Mouse (Mus musculus): Measurements from ENCODE around the gene Macc1. TPM values are rescaled to one million over a fixed set of nuclear protein-coding genes. Genes with fewer than 3 reads are reported as not detected.

The Macc1 gene
- total RNA-seq, 2 experiments from 2014 or later = 0.08 TPM; not detected in 1

GRCm38 (mm10) chr12:119386650-119387049 is 72.6 kb downstream of the Macc1 start:
- DNase-seq (ENCODE audit: low spot score in 2 of 2) = no peak

GRCm38 (mm10) chr12:119387925-119388324 is 73.9 kb downstream of the Macc1 start:
- no peak for DNase-seq (ENCODE audit: low spot score in 2 of 2)

GRCm38 (mm10) chr12:119390192-119390684 is 76.2 kb downstream of the Macc1 start:
- no peak for DNase-seq (ENCODE audit: low spot score in 2 of 2)

- no peak for DNase-seq (ENCODE audit: low spot score in 2 of 2)
These were observed 84.1 kb downstream of the Macc1 start for GRCm38 (mm10) chr12:119398046-119398659.

GRCm38 (mm10) chr12:119402273-119402672 is 88.2 kb downstream of the Macc1 start:
- no peak for DNase-seq (ENCODE audit: low spot score in 2 of 2)

GRCm38 (mm10) chr12:119402796-119403195 is 88.7 kb downstream of the Macc1 start:
- no peak for DNase-seq (ENCODE audit: low spot score in 2 of 2)

- no peak for DNase-seq (ENCODE audit: low spot score in 2 of 2)
These were observed 90.7 kb downstream of the Macc1 start for GRCm38 (mm10) chr12:119404810-119405209.

- no peak for DNase-seq (ENCODE audit: low spot score in 2 of 2)
These were observed 96.5 kb downstream of the Macc1 start for GRCm38 (mm10) chr12:119410522-119410921.

- no peak for DNase-seq (ENCODE audit: low spot score in 2 of 2)
These were observed 96.9 kb downstream of the Macc1 start for GRCm38 (mm10) chr12:119410956-119411355.

GRCm38 (mm10) chr12:119411982-119412381 is 97.9 kb downstream of the Macc1 start:
- DNase-seq (ENCODE audit: low spot score in 2 of 2) = no peak

GRCm38 (mm10) chr12:119415900-119416299 is 101.8 kb downstream of the Macc1 start:
- no peak for DNase-seq (ENCODE audit: low spot score in 2 of 2)

- no peak for DNase-seq (ENCODE audit: low spot score in 2 of 2)
These were observed 111.7 kb downstream of the Macc1 start for GRCm38 (mm10) chr12:119425749-119426148.

- DNase-seq (ENCODE audit: low spot score in 2 of 2) = no peak
These were observed 112.3 kb downstream of the Macc1 start for GRCm38 (mm10) chr12:119426182-119426886.

GRCm38 (mm10) chr12:119426887-119427204 is 112.8 kb downstream of the Macc1 start:
- peak; percentile 32 to 77 for DNase-seq (ENCODE audit: low spot score in 2 of 2)

- no peak for DNase-seq (ENCODE audit: low spot score in 2 of 2)
These were observed 126.7 kb downstream of the Macc1 start for GRCm38 (mm10) chr12:119440720-119441119.

- DNase-seq (ENCODE audit: low spot score in 2 of 2) = no peak
These were observed 136.0 kb downstream of the Macc1 start for GRCm38 (mm10) chr12:119450116-119450515.

GRCm38 (mm10) chr12:119451232-119451631 is 137.2 kb downstream of the Macc1 start:
- DNase-seq (ENCODE audit: low spot score in 2 of 2) = no peak

- peak in 1 of 2 experiments; percentile 7 for DNase-seq (ENCODE audit: low spot score in 2 of 2)
These were observed 140.0 kb downstream of the Macc1 start for GRCm38 (mm10) chr12:119454076-119454475.

- DNase-seq (ENCODE audit: low spot score in 2 of 2) = peak in 1 of 2 experiments; percentile 41
These were observed 150.2 kb downstream of the Macc1 start for GRCm38 (mm10) chr12:119464040-119464939.

- no peak for DNase-seq (ENCODE audit: low spot score in 2 of 2)
These were observed 150.8 kb downstream of the Macc1 start for GRCm38 (mm10) chr12:119464940-119465245.

- DNase-seq (ENCODE audit: low spot score in 2 of 2) = no peak
These were observed 153.6 kb downstream of the Macc1 start for GRCm38 (mm10) chr12:119467656-119468055.

GRCm38 (mm10) chr12:119470260-119470659 is 156.2 kb downstream of the Macc1 start:
- DNase-seq (ENCODE audit: low spot score in 2 of 2) = no peak

All from layer of hippocampus, adult 18-20 months (tissue).